Mouse (Mus musculus) midbrain, embryonic 14.5 days (tissue): ENCODE measurements around the gene 1700007K13Rik. TPM values are rescaled to one million over a fixed set of nuclear protein-coding genes. Genes with fewer than 3 reads are reported as not detected.
A peak's percentile ranks its signal among the peaks of the same experiment; 100 is the strongest.

Experiments
- ATAC-seq: fragments of 200-750 bp; cut with Nextera tagmentation; 2 replicates; pipeline ENCODE4 v1.8.0; 2017; ENCODE audit warnings: moderate number of reproducible peaks, moderate library complexity; ENCODE audit not compliant: low FRiP score, low TSS enrichment
- DNase-seq: peaks from one replicate; pipeline ENCODE4 v3.0.0-alpha.2; 2015
- H3K27ac ChIP-seq: fragments of 300-500 bp; sonication (generic); replicated peaks from 2 replicates; pipeline ENCODE4 v1.5.1; 2014; ENCODE audit warnings: mild to moderate bottlenecking, low read depth, low read length, moderate library complexity
- H3K27me3 ChIP-seq: fragments of 300-500 bp; sonication (generic); 2 replicates; pipeline ENCODE4 v1.6.1; 2014; ENCODE audit warnings: low read length, control low read depth, mixed read lengths; ENCODE audit not compliant: control insufficient read depth, insufficient read depth
- H3K36me3 ChIP-seq: fragments of 300-500 bp; sonication (generic); 2 replicates; pipeline ENCODE4 v1.6.1; 2014; ENCODE audit warnings: low read length, control low read depth; ENCODE audit not compliant: control insufficient read depth, insufficient read depth
- H3K4me1 ChIP-seq: fragments of 300-500 bp; sonication (generic); 2 replicates; pipeline ENCODE4 v1.6.1; 2014; ENCODE audit warnings: mild to moderate bottlenecking, antibody characterized with exemption, low read length, control low read depth; ENCODE audit not compliant: control insufficient read depth, insufficient read depth
- H3K4me2 ChIP-seq: fragments of 300-500 bp; sonication (generic); 2 replicates; pipeline ENCODE4 v1.6.1; 2014; ENCODE audit warnings: mild to moderate bottlenecking, low read length, moderate library complexity
- H3K4me3 ChIP-seq: fragments of 300-500 bp; sonication (generic); replicated peaks from 2 replicates; pipeline ENCODE4 v1.5.1; 2014; ENCODE audit warnings: low read depth, low read length
- H3K9ac ChIP-seq: fragments of 300-500 bp; sonication (generic); replicated peaks from 2 replicates; pipeline ENCODE4 v1.6.1; 2014; ENCODE audit warnings: mild to moderate bottlenecking, low read length, moderate library complexity
- H3K9me3 ChIP-seq: fragments of 300-500 bp; sonication (generic); 2 replicates; pipeline ENCODE4 v1.6.1; 2016; ENCODE audit warnings: low read length, control low read depth, mixed read lengths; ENCODE audit not compliant: control insufficient read depth
- WGBS: fragments of 180-500 bp; shearing (Covaris S2); extraction: QIAGEN DNeasy Blood & Tissue Kit; methylation state at CpG from one replicate; pipeline ENCODE4 v1.1.7; 2014; 5-methylcytosine and 5-hydroxymethylcytosine counted together
- polyA plus RNA-seq: library from polyadenylated mRNA; unstranded; fragments of >200 nt; fragmentation: Nextera tagmentation; extraction: Ambion mirVana; gene quantifications from 2 replicates; pipeline ENCODE4 v1.2.1, GENCODE M21; 2014

Gene 1700007K13Rik
- polyA plus RNA-seq, 1 experiment from 2014 or later = 1.4 TPM

DNA sequence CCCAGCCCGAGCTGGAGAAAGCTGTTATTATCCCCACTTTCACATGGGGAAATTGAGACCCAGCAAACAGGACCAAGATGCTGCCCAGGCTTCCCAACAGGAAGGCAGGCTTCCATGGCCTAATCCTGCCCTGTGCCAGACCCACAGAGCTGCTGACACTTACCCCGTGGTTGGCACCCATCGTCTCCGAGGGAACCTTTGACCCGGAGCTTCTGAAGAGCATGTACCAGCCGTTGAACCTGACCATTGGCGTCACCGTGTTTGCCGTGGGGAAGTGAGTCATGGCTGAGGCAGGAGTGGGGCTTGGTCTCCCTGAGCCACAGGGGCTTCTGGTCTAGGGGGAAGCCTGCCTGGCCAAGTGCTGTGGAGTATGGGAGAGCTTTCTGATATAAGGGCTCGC lies 36.9 kb upstream of the 1700007K13Rik start:
- Histone ChIP-seq H3K9ac (no peak overlapping the region), H3K4me1 (no peaks in the 10 kb centered on the region), H3K36me3 (no peaks in the 10 kb centered on the region), H3K27me3 (no peaks in the 10 kb centered on the region), H3K4me3 (no peak overlapping the region), H3K27ac (no peak overlapping the region), H3K9me3 (no peaks in the 10 kb centered on the region), H3K4me2 (no peak overlapping the region)
- DNase-seq (no peak), ATAC-seq (no peak)
- 89% methylated on average over 10 of the region's 10 CpGs for WGBS

DNA sequence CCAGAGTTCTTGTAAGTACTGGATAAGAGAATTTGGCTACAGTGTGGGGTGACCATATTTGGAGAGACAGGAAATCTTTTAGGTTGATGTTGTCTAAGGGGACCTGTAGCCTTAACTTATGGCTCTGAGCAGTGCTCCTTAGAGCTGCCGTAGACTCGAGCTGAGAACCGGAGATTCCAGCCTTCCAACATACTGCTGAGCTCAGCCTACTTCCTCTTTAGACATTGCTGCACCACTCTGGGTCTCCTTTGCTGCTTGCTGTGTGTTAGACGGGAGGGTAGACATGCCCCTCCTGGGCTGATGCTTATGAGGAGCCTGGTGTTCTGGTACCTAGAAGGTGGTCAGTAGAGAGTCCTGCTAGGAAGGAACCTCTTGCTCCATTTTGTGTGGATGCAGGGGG lies 32.3 kb upstream of the 1700007K13Rik start:
- Histone ChIP-seq H3K36me3 (no peaks in the 10 kb centered on the region), H3K9me3 (no peaks in the 10 kb centered on the region), H3K27ac (no peak overlapping the region), H3K27me3 (no peaks in the 10 kb centered on the region), H3K9ac (no peak overlapping the region), H3K4me3 (no peak overlapping the region), H3K4me1 (no peaks in the 10 kb centered on the region), H3K4me2 (no peak overlapping the region)
- DNase-seq (no peak), ATAC-seq (no peak)
- WGBS = 88% methylated on average over 4 of the region's 4 CpGs

DNA sequence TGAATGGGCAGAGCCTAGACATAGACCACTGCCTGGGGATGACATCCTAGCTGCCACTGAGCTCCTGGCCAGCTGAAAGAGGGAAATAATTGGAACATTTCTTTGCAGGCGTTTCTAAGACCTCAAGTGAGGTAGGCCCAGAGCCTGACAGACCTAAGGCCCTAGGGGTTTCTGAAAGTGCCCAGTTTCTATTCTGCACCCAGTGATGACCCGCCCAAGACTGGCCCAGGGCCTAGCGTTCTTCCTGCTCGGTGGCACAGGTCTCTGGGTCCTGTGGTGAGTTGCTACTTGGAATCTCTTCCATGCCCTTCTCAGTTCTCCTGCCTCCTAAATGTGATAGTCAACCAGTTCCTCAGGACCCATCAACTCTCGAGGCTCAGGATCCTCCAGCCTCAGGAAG lies 31.4 kb upstream of the 1700007K13Rik start:
- ATAC-seq = no peak
- WGBS = 83% methylated on average over 5 of the region's 5 CpGs
- H3K27ac ChIP-seq = no peak overlapping the region
- no peak overlapping the region for H3K4me2 ChIP-seq
- no peaks in the 10 kb centered on the region for H3K9me3 ChIP-seq
- H3K27me3 ChIP-seq = no peaks in the 10 kb centered on the region
- H3K9ac ChIP-seq = no peak overlapping the region
- no peak for DNase-seq
- no peaks in the 10 kb centered on the region for H3K36me3 ChIP-seq
- no peaks in the 10 kb centered on the region for H3K4me1 ChIP-seq
- no peak overlapping the region for H3K4me3 ChIP-seq

DNA sequence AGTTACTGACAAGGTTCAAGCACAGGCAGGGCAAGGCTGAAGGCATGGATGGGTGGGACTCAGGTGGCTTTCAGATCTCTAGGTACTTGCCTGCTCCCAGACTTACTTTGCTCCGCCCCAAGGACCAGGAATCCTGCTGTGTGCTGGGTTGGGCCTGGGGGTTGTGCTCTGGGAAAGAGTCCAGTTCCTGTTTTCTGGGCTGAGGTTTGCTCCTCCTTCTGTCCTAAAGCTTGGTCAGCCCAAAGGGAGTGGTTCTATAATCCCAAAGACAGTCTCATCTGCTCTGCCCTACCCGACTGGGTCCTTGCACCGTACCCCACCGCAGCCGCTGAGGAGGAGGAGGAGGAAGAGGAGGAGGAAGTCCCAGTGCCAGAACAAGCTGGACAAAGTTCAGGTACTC lies 30.5 kb upstream of the 1700007K13Rik start, which contains the start of gene Gbgt1:
TSS of gene Gbgt1 (plus strand) at position 221 of the 400 bp plus-strand sequence.
- DNase-seq (no peak), ATAC-seq (no peak)
- H3K4me3 ChIP-seq = no peak within 1 kb of the TSS
- H3K4me1 ChIP-seq = no peaks in the 10 kb centered on the region
- H3K9ac ChIP-seq = no peak within 1 kb of the TSS
- WGBS = 83% methylated on average over 5 of the region's 5 CpGs
- no peaks in the 10 kb centered on the region for H3K9me3 ChIP-seq
- H3K36me3 ChIP-seq = no peaks in the 10 kb centered on the region
- no peaks in the 10 kb centered on the region for H3K27me3 ChIP-seq
- no peak within 1 kb of the TSS for H3K27ac ChIP-seq
- no peak within 1 kb of the TSS for H3K4me2 ChIP-seq

DNA sequence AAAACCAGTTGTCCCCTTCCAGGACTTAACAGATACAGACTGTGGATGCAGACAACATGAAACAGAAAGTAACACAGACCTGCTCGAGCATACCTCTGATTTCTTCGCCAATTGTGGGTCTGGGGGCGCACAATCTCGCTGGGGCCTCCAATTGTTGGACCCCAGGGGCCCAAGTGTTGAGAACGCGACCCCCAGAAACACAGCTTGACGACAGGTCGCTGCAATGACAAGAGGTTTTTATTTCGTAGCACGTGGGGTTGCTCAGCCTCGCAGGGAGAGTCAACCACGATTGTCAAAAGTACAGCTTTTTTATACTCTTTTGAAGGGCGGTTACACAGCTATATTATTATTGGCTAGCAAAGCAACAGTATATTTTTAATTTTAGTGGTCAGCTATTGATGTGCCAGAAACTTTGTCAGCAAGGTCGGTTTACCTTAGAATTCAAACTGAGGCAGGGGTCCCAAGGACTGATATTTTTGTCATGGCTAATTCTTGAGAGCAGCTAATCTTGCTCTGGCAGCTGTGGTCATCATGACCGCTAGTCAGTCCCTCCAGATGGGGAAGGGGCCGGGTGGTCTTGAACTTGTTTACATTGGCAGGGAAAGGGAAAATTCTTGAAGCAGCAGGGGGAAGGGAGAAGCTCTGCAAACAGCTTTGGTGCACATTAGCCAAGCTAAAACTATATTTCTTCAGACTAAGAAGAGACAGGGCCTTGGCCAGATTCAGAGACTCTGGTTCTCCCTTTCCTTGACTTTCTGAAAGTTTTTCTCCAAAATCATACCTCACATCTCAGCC lies 29.9 kb upstream of the 1700007K13Rik start:
- Histone ChIP-seq H3K9me3 (no peaks in the 10 kb centered on the region), H3K36me3 (no peaks in the 10 kb centered on the region), H3K27ac (no peak overlapping the region), H3K4me1 (no peaks in the 10 kb centered on the region), H3K27me3 (no peaks in the 10 kb centered on the region), H3K9ac (no peak overlapping the region), H3K4me2 (no peak overlapping the region), H3K4me3 (no peak overlapping the region)
- DNase-seq = no peak
- WGBS = 86% methylated on average over 16 of the region's 16 CpGs
- ATAC-seq = no peak

DNA sequence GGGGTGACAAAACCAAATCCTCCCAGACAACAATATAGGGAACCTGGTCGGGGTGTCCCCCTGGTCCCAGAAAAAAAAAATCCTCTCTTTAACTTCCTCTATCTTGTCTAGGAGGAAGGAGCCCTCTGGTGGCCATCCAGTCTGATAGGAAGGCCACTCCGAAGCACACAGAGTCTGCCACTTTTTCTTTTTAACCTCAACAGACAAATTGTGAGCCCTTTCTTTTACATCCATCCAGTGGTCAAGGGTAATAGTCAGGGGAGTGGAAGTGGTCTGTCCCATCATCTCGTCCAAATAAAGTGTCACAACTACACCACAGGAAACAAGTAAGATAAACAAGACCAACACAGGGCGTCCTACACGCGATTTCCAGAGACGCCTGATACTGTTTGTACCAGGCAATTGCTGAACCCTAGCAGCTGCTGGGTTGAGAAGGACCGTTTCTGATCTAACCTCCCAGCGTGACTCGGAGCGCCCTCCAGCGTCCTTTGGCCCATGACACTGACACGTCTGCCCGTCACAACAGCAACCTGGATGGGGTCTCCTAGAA lies 29.1 kb upstream of the 1700007K13Rik start:
- ATAC-seq (no peak), DNase-seq (peak; percentile 30)
- no peak overlapping the region for H3K4me2 ChIP-seq
- H3K27ac ChIP-seq = no peak overlapping the region
- 90% methylated on average over 14 of the region's 14 CpGs for WGBS
- H3K4me1 ChIP-seq = no peaks in the 10 kb centered on the region
- no peak overlapping the region for H3K9ac ChIP-seq
- no peaks in the 10 kb centered on the region for H3K36me3 ChIP-seq
- H3K27me3 ChIP-seq = no peaks in the 10 kb centered on the region
- no peak overlapping the region for H3K4me3 ChIP-seq
- H3K9me3 ChIP-seq = no peaks in the 10 kb centered on the region

DNA sequence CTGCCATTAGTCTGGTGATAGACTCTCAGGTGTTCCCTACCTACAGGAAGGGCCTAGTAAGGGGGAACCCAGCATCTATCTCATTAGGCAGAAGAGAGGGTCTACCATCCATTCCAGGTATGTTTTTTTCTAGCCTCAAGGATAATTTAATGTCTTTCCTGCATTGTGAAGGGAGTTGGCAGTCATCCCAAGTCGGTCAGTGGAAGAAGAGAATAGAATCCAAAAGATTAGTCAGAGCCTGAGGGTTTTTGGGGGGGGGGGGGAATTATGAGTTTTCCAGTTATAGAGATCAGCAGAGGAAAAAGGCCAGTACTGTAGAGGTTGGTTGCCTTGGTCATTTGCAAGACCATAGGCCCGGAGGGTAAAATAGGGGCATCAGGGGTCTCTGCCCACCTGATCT lies 28.4 kb upstream of the 1700007K13Rik start:
- Histone ChIP-seq H3K9ac (no peak overlapping the region), H3K9me3 (no peaks in the 10 kb centered on the region), H3K27ac (no peak overlapping the region), H3K4me3 (no peak overlapping the region), H3K4me2 (no peak overlapping the region), H3K27me3 (no peaks in the 10 kb centered on the region), H3K4me1 (no peaks in the 10 kb centered on the region), H3K36me3 (no peaks in the 10 kb centered on the region)
- ATAC-seq = no peak
- no peak for DNase-seq
- WGBS = 89% methylated on average over 2 of the region's 2 CpGs

DNA sequence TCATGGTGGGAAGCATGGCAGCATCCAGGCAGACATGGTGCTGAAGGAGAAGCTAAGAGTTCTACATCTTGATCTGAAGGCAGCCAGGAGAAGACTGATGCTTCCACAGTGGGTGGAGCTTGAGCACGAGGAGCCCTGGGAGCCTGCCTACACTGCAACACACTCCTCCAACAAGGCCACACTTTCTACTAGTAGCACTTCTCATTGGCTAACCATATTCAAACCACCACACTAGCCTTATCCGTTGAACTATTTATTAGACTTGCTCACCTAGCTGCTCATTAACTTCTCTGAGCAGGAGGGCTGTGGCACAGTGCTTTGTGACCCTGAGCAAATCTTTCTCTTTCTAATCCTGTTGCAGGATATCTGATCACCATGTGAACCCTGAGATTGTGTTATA lies 17.7 kb upstream of the 1700007K13Rik start:
- no peak overlapping the region for H3K27ac ChIP-seq
- H3K27me3 ChIP-seq = no peaks in the 10 kb centered on the region
- H3K4me2 ChIP-seq = no peak overlapping the region
- no peaks in the 10 kb centered on the region for H3K4me1 ChIP-seq
- ATAC-seq = no peak
- H3K36me3 ChIP-seq = no peaks in the 10 kb centered on the region
- H3K9me3 ChIP-seq = no peaks in the 10 kb centered on the region
- WGBS = 86% methylated on average over 2 of the region's 2 CpGs
- H3K9ac ChIP-seq = no peak overlapping the region
- DNase-seq = no peak
- no peak overlapping the region for H3K4me3 ChIP-seq
